Mouse (Mus musculus) sigmoid colon, adult 10 weeks (tissue): Measurements from ENCODE around the gene Olfr165. TPM values are rescaled to one million over a fixed set of nuclear protein-coding genes. Genes with fewer than 3 reads are reported as not detected.

ENCODE experiments used
- polyA plus RNA-seq: library from polyadenylated mRNA; stranded (reverse); fragments of 350-450 nt; fragmentation: Illumina TruSeq; extraction: RNeasy Lipid Tissue Mini Kit (QIAGEN cat#74804); gene quantifications from one replicate; pipeline ENCODE4 v1.2.3, GENCODE M21; 2014; ENCODE audit warnings: low read depth, low replicate concordance

The Olfr165 gene
- polyA plus RNA-seq: 46.3 TPM

GRCm38 (mm10) chr16:19423034-19423433 is at the start of gene Olfr165:
Olfr165 (minus strand) TSS chr16:19423134.

Other genes starting within 250 kb of the Olfr165 start
- 0.25 TPM for gene Olfr164, start 109.1 kb downstream of the Olfr165 start, polyA plus RNA-seq
- gene Olfr166, start 60.6 kb upstream of the Olfr165 start, polyA plus RNA-seq: 0.54 TPM
- not detected for gene Olfr167, start 99.1 kb upstream of the Olfr165 start, polyA plus RNA-seq
- gene Olfr168, start 112.4 kb upstream of the Olfr165 start, polyA plus RNA-seq: not detected
- not detected for gene Olfr169, start 148.7 kb upstream of the Olfr165 start, polyA plus RNA-seq
- not detected for gene Olfr170, start 188.7 kb upstream of the Olfr165 start, polyA plus RNA-seq
- not detected for gene Olfr171, start 206.8 kb upstream of the Olfr165 start, polyA plus RNA-seq